Mouse (Mus musculus) testis, adult 2 months (tissue): ENCODE data around the gene Msh6.

ENCODE experiments used
- CTCF ChIP-seq: fragments of 200-500 bp; IDR thresholded peaks from 2 replicates; pipeline ENCODE4 v1.5.1; 2012; ENCODE audit warnings: low read depth, mild to moderate bottlenecking, inconsistent platforms, low read length, moderate library complexity; ENCODE audit not compliant: control insufficient read depth, insufficient read depth, insufficient replicate concordance
- POLR2A ChIP-seq: fragments of 200-500 bp; IDR thresholded peaks from 2 replicates; pipeline ENCODE4 v1.6.1; 2012; ENCODE audit warnings: low read depth, mild to moderate bottlenecking, inconsistent platforms, low read length, moderate library complexity; ENCODE audit not compliant: control insufficient read depth

- peak; percentile 87 for TF ChIP-seq POLR2A
- no peak for TF ChIP-seq CTCF
These were observed at the start of gene Msh6 for GRCm38 (mm10) chr17:87974629-87975228.
